Mouse (Mus musculus): ENCODE results near the gene Syngr1.

The Syngr1 gene

DNA sequence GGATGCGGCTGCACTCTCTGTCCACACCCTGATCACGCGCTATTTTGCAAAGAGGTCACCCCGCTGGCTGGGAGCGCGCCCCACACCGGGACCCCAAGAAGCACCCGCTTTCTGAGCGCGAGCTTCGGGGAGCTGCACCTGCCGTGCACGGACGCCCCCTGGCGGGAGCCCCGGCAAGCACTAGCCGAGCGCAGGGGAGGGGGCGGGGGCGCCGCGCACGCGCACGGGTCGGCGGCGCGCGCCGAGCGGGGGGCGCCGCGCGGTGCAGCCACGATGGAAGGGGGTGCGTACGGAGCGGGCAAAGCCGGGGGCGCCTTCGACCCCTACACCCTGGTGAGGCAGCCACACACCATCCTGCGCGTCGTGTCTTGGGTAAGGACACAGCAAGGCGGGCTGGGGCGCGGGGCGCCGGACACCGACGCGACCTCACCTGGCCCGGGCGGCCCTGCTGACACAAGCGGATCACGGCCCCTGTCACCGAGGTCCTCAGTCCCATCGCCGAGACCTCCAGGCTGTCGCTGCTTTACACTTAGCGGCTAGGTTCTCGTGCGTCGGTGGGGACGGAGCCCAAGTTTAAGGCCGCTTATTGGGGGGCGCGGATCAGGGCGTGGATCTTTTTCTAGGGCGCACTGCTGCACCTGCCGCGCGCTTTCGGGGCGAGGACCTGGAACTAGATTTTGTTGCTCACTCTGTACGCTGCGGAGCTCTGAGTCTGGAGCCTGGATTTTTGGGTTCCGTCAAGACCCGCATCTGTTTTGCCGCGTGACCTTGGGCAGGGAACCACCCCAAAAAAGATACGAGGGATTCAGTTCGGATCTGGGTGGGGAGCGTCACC, at the start of gene Syngr1, which contains the start of gene Rpl3:
Gene Syngr1, plus strand, starts transcription at position 214 of the 835 bp plus-strand sequence.
Gene Rpl3, minus strand, starts transcription at position 748 of the 835 bp plus-strand sequence.
- peak; percentile 73 for DNase-seq

- DNase-seq: no peak
Measured at GRCm38 (mm10) chr15:80042152-80042551, 49.0 kb upstream of the Syngr1 start.

- DNase-seq: no peak
Measured at GRCm38 (mm10) chr15:80044249-80044648, 46.9 kb upstream of the Syngr1 start.

GRCm38 (mm10) chr15:80045749-80046148, 45.4 kb upstream of the Syngr1 start:
- no peak for DNase-seq

GRCm38 (mm10) chr15:80047242-80047641, 43.9 kb upstream of the Syngr1 start:
- no peak for DNase-seq

GRCm38 (mm10) chr15:80047973-80048372, 43.2 kb upstream of the Syngr1 start:
- DNase-seq: no peak

DNA sequence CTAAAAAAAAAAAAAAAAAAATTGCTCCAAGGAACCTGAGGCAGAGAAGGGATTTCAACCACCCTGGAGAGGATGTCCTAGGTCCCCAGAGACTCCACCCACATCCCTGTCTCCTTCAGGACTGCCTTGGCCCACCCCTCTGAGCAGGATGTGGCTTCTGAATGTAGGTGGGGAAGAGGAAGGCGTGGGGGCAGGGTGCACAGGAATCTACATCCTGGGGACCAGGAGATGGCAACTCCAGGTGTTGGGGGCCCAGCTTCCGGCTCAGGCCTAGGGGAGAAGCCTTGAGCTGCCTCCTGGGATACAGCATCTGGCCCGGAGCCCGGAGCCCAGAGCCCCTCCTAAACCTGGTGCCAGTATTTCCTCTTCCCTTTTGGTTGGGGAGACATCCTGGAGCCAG, 41.0 kb upstream of the Syngr1 start:
- peak; percentile 33 for DNase-seq

DNA sequence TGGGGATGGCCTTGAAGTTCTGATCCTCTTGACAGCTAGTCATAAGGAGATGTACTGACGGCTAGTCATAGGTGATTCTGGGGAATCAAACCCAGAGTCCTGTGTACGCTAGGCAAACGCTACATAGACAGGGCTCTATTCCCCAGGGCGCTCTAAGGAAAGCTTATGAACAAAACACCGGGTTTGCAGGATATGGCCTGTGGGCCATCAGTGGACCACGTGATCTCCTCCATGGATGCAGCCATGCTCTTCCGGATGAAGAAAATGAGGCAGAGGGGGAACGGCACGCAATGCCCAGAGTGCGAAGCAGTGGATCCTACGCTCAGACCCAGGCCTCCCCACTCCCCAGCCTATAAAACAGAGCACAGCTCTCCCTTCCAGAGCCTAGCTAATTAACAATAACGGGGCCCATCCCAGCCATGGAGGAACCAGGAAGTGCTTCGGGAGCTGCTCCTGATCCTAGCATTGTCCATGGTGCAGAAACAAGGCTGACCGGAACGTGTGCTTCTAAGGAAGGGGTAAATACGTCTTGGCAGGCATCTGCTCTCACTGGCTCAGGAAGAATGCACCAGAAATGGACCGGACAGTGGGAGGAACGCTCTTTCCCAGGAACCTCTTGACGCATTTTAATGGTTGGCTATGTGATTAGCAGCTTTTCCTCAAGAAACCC, 39.9 kb upstream of the Syngr1 start:
- DNase-seq: peak; percentile 42

DNA sequence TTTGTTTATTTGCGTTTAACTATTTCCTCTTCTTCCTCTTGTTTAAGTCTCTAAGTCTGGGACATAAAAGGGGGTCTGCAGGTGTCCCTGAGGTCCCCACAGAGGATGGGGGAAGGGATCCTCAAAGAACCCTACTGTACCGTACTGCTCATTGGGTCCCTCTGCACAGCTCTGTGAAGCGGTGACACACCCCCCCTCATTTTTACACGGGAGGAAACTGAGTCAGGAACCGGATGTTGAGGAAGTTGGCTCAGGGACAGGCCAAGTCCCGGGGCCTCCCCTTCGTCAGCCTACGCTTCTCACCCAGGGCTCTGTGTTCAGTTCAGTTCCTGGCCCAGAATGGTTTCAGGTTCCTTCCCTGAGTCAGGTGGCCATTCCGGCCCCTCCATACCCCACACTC, 39.4 kb upstream of the Syngr1 start:
- DNase-seq: no peak

DNA sequence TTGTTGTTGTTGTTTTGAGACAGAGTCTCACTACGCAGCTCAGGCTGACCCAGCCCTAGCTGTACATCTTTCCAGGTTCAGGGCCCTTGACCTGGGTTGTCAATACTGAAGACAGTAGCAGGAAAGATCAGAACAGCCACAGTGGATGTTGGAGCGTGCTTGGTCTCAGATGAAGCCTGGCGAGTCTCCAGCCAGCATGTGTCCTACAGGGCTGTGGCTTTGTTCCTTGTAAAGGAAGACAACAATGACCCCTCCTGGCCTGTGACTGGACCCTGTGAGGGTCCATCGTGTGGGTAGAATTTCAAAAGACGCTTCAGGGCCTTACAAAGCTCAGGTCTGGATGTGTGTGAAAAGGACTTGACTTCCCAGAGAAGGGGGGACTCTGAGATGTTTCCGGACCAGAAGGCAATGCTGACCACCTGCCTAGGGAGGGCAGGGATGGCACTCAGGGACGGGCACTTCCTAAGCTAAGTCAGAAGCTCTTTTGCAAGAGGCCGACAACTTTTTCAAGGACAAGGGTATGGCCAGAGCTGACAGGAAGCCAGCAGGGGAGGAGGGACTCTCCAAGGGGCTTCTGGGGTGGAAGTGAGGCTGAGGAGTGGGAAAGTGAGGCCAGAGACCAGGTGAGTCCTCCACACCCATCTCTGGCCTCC, 37.6 kb upstream of the Syngr1 start:
- peak; percentile 68 for DNase-seq

- DNase-seq: peak; percentile 84
Measured at GRCm38 (mm10) chr15:80054034-80054710, 37.0 kb upstream of the Syngr1 start.

DNA sequence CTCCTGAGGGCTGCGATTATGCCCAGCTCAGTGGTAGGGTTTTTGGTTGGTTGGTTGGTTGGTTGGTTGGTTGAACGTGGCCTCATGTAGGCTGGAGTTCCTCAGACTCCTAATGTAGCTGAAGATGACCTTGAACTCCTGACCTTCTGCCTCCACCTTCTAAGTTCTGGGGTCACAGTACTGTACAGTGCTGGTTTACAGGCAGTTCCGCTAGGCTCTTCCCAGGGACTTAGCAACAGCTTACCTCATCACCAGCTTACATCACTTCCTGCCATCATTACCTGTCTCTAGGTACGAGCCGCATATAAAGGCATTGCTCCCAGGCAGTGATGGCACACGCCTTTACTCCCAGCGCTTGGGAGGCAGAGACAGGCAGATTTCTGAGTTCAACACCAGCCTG, 33.0 kb upstream of the Syngr1 start:
- no peak for DNase-seq

GRCm38 (mm10) chr15:80059606-80060005, 31.5 kb upstream of the Syngr1 start:
- no peak for DNase-seq

- DNase-seq: no peak
Measured at GRCm38 (mm10) chr15:80060356-80061070, 30.6 kb upstream of the Syngr1 start.

GRCm38 (mm10) chr15:80061071-80061550, 30.0 kb upstream of the Syngr1 start:
- no peak for DNase-seq

- DNase-seq: no peak
Measured at GRCm38 (mm10) chr15:80062339-80062738, 28.8 kb upstream of the Syngr1 start.

- no peak for DNase-seq
Measured at GRCm38 (mm10) chr15:80062821-80063220, 28.3 kb upstream of the Syngr1 start.

DNA sequence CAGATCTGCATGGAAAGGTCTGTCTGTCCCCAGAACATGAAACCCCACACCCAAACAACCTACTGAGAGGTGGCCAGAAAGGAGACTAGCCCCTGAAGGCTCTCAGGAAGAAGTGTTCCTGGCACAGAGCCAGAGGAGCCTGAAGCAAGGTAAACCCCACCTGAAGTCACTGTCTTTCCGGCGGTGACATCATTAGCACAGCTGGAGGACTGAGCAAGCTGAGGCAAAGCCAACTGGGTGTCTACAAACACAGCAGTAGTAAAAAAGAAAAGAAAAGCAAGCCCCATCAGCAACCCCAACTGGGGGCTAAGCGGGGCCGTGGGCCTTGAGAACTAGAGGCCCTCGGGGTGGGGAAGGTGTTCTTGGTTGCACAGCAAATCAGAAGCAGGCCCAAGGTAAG, 26.2 kb upstream of the Syngr1 start:
- no peak for DNase-seq

- peak; percentile 67 for DNase-seq
Measured at GRCm38 (mm10) chr15:80065414-80065813, 25.7 kb upstream of the Syngr1 start.

DNA sequence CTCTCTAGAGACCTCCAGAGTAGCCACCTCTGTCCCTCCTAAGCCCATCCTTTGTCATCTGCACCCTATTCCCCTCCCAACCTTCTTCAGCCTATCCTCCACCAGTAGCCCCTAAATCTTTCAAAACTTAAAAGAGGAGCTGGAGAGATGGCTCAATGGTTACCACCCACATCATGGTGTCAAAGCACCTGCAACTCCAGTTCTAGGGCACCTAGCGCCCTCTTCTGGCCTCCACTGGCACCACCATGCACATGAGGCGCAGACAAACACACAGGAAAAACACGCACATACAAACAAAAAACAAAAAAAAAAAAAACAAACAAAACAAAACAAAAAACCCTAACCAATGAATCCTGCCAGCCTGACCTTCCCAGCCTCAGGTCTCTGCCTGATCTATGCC, 24.6 kb upstream of the Syngr1 start:
- peak; percentile 46 for DNase-seq

DNA sequence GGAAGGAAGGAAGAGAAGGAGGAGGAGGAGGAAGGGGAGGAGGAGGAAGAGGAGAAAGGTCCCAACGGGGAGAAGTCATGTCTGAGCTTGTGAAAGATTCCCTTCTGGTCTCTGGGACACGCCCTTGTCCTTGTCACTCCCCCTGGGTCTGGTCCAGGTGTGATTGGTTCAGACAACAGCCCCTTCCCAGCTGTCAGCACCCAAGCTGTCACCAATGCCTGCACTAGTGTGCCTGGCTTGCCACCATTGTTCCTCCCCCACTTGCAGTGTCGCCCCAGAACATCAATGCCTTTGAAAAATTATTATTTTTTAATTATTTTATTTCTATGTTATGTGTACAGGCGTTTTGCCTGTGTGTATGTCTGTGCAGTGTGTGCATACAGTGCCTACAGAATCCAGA, 22.0 kb upstream of the Syngr1 start:
- DNase-seq: no peak

GRCm38 (mm10) chr15:80070095-80070644, 21.0 kb upstream of the Syngr1 start:
- no peak for DNase-seq

All from lung, postnatal 36 days (tissue).